Mouse (Mus musculus): ENCODE data around the gene 9130023H24Rik. TPM values are rescaled to one million over a fixed set of nuclear protein-coding genes. Genes with fewer than 3 reads are reported as not detected.

Gene 9130023H24Rik
- polyA plus RNA-seq (2014; fragmentation: Illumina TruSeq; extraction: RNeasy Lipid Tissue Mini Kit (QIAGEN cat#74804); ENCODE audit: low read depth, low replicate concordance), result 7.5 TPM

DNA sequence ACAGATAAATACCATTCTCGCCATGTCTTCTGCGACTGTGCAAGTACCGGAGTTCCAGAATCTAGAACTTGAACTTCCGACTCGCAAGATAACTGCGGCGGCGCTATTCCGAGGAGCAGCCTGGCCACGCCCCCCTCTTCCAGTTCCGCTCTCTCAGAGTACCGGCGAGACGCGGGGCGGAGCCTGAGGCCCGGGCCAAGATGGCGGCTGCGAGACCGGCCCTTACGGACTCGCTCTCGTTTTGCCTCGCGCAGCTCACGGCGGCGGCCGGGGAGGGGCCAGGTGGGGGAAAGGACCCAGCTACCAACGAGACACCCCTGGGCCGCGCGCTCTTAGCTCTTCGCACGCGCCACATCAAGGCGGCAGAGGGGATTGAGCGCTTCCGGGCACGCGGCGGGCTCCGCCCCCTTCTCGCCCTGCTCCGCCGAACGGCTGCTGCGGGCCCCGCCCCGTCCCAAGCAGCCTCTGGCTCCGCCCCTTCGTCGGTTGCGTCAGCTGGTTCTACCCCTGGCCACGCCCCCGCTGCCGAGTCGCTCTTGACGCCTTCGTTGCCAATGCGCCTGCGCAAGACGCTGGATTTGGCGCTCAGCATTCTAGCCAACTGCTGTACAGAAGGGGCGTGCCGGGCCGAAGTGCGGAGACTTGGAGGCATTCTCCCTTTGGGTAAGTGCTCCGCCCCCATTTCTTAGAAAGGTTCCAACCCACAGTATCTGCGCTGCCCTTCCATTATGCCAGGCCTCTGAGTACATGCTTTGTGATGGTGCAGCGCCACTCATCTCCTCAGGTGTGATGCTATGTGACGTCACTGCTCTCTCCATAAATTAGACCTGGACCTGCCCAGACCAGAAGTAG, at the start of gene 9130023H24Rik:
9130023H24Rik (minus strand) TSS at position 105 of the 852 bp plus-strand sequence.

DNA sequence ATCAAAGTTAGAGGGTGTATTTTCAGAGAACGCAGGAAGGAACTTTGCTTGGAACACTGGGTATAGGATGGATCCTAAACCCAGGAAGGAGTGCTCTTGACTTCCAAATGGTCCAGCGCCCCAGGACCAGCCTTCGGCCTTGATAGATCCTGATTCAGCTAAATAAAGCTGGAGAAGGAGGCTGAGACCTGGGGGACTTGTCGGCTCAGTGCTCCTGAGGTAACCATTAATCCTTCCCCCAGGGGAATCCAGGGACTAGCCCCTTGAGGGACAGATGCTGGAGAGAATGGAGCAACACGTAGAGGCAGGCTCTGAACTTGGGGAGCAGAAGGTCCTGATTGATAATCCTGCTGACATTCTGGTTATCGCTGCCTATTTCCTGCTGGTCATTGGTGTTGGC, 27.6 kb upstream of the 9130023H24Rik start, which contains the start of gene Slc5a2:
Slc5a2 (plus strand) TSS at position 247 of the 400 bp plus-strand sequence.

DNA sequence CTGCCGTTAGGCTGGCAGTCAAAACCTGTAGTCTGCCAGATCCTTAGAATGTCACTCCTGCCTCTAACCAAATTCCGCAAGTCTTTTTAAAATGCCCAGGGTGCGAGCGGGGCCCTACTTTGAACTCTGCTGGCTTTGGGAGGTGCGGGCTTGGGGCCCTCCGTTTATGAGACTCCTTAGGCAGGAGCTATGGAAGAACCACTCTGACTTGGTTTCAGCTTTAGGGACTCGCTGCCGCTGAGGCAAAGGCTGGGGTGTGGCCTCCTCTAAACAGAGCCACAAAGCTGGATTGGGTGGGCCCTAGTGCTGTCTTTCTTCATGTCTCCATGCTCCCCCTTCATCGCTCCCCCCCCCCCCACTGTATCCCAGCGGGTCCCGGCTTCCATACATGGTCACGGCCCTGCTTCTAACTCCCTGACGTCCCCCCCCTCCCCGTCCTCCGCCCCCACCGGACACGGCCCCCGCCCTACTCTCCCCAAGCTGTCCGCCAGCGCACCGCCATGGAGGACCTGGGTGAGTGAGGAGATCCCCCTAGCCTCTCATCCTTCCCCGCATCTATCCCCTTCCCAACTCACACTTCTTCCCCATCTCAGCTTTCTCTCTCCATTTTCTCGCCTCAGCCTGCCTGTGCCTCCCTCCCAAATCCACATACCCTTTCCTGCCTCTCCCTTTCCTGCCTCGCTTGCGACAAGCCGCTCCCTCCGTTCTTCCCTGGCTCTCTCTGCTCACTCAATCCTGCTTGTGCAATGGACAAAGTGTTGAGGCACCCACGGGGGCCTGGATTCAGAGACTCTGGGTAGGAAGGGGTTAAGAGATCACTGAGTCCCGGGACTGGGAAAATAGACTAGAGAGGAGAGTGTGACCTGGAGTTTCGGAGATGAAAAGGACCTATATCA, 8.9 kb upstream of the 9130023H24Rik start, which contains the start of gene Tgfb1i1:
Tgfb1i1 (plus strand) TSS at position 317 of the 896 bp plus-strand sequence.

DNA sequence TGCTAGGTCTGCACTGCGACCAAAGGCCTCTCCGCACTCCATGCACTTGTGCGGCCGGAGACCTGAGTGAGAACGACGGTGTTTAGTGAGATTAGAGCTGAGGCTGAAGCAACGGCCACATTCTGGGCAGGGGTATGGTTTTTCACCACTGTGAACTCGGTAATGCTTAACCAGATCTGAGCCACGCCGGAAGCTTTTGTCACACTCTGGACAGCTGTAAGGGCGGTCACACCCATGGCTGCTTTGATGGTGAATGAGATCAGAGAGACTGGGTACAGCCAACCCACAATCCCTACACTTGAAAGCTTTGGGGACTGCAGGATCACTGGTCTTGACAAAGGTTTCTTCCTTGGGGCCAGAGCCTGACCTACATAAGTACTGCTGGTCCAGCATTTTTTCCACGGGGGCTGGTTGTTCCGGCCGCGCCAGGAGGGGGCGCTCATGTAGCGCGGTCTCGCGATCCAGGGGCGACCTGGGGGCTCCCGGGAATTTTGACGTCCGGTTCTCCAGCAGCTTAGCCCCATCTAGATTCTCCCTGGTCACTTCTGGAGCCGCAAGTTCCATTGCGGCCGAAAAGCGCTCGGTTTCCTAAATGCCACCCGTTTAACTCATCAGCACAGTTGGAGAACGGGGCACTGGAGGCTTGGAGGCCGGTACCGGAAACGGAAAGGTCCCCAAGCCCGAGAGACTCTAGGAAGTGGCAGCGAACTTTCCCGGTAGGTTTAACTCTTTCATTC, 807 bp downstream of the 9130023H24Rik start, which contains the start of gene Armc5:
Armc5 (plus strand) TSS at position 487 of the 737 bp plus-strand sequence.

DNA sequence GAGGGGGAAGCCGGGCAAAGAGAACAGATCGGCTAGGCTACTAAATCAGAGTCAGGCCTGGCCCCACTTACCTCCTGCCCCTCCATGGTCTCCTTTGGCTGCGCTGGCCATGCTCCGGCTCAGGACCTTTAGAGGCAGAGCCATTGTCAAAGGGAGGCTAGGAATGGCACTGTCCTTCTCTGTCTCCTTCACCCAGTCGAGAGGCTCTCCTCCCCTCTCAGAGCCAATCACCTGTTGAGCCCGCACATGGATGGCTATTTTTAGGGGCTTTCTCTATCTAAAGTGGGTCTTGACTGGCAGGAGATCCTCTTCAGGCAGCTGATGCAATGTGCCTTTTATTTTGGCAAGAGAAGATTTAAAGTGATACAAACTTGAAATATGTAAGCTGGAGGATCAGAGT, 31.7 kb downstream of the 9130023H24Rik start, which contains the start of gene Cox6a2:
Cox6a2 (minus strand) TSS at position 236 of the 400 bp plus-strand sequence.

Other genes with a start within 250 kb of the 9130023H24Rik start
- gene Pycard, start 244.2 kb downstream of the 9130023H24Rik start, polyA plus RNA-seq (2014; fragmentation: Illumina TruSeq; extraction: RNeasy Lipid Tissue Mini Kit (QIAGEN cat#74804); ENCODE audit: low read depth, low replicate concordance), result 6.6 TPM
- not detected for gene Trim72, start 234.1 kb downstream of the 9130023H24Rik start, polyA plus RNA-seq (2014; fragmentation: Illumina TruSeq; extraction: RNeasy Lipid Tissue Mini Kit (QIAGEN cat#74804); ENCODE audit: low read depth, low replicate concordance)
- 0.69 TPM for gene Itgam, start 175.4 kb downstream of the 9130023H24Rik start, polyA plus RNA-seq (2014; fragmentation: Illumina TruSeq; extraction: RNeasy Lipid Tissue Mini Kit (QIAGEN cat#74804); ENCODE audit: low read depth, low replicate concordance)
- not detected for gene Gm49368, start 175.3 kb downstream of the 9130023H24Rik start, polyA plus RNA-seq (2014; fragmentation: Illumina TruSeq; extraction: RNeasy Lipid Tissue Mini Kit (QIAGEN cat#74804); ENCODE audit: low read depth, low replicate concordance)
- gene Itgax, start 108.5 kb downstream of the 9130023H24Rik start, polyA plus RNA-seq (2014; fragmentation: Illumina TruSeq; extraction: RNeasy Lipid Tissue Mini Kit (QIAGEN cat#74804); ENCODE audit: low read depth, low replicate concordance), result 0.93 TPM
- gene Itgad, start 83.7 kb downstream of the 9130023H24Rik start, polyA plus RNA-seq (2014; fragmentation: Illumina TruSeq; extraction: RNeasy Lipid Tissue Mini Kit (QIAGEN cat#74804); ENCODE audit: low read depth, low replicate concordance), result not detected
- gene Cox6a2, start 31.6 kb downstream of the 9130023H24Rik start, polyA plus RNA-seq (2014; fragmentation: Illumina TruSeq; extraction: RNeasy Lipid Tissue Mini Kit (QIAGEN cat#74804); ENCODE audit: low read depth, low replicate concordance), result not detected
- 1.2 TPM for gene Armc5, start 689 bp downstream of the 9130023H24Rik start, polyA plus RNA-seq (2014; fragmentation: Illumina TruSeq; extraction: RNeasy Lipid Tissue Mini Kit (QIAGEN cat#74804); ENCODE audit: low read depth, low replicate concordance)
- 1.3 TPM for gene Tgfb1i1, start 8.8 kb upstream of the 9130023H24Rik start, polyA plus RNA-seq (2014; fragmentation: Illumina TruSeq; extraction: RNeasy Lipid Tissue Mini Kit (QIAGEN cat#74804); ENCODE audit: low read depth, low replicate concordance)
- 27.4 TPM for gene Slc5a2, start 27.6 kb upstream of the 9130023H24Rik start, polyA plus RNA-seq (2014; fragmentation: Illumina TruSeq; extraction: RNeasy Lipid Tissue Mini Kit (QIAGEN cat#74804); ENCODE audit: low read depth, low replicate concordance)
- gene BC017158, start 60.1 kb upstream of the 9130023H24Rik start, polyA plus RNA-seq (2014; fragmentation: Illumina TruSeq; extraction: RNeasy Lipid Tissue Mini Kit (QIAGEN cat#74804); ENCODE audit: low read depth, low replicate concordance), result 4.4 TPM
- 4.5 TPM for gene Rgs10, start 180.7 kb upstream of the 9130023H24Rik start, polyA plus RNA-seq (2014; fragmentation: Illumina TruSeq; extraction: RNeasy Lipid Tissue Mini Kit (QIAGEN cat#74804); ENCODE audit: low read depth, low replicate concordance)
- gene Tial1, start 223.7 kb upstream of the 9130023H24Rik start, polyA plus RNA-seq (2014; fragmentation: Illumina TruSeq; extraction: RNeasy Lipid Tissue Mini Kit (QIAGEN cat#74804); ENCODE audit: low read depth, low replicate concordance), result 100 TPM